Mouse (Mus musculus) regulatory T cell (primary cell): ENCODE results near the gene Ctr9.

Experiments used
- in situ Hi-C: fragments of 300-600 bp; cut with MboI, MseI; formaldehyde crosslinking; loops from one replicate; pipeline ENCODE4 v1.15.1; 2025; ENCODE audit warnings: high pct_unique_total_duplicates

Ctr9 gene

DNA sequence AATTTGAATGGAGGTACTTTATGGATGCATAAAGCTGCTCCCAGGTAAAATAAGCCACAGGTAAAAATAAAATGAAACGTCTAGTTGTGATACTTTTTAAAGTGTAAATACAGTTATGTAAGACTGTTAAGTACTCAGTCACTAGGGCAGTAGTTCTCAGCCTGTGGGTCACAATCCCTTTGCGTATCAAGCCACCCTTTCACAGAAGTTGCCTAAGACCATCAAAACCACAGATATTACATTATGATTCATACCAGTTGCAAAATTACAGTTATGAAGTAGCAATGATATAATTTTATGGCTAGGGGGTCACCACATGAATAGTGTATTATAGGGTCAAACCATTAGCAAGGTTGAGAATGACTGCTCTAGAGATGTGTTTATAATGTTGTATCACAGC, 66.4 kb downstream of the Ctr9 start:
- in situ Hi-C loops: no loop called here

GRCm38 (mm10) chr7:111098196-111098595, 69.4 kb downstream of the Ctr9 start:
- in situ Hi-C loops: no loop called here
